Mouse (Mus musculus): ENCODE measurements around the gene Cyp4a32.

Gene Cyp4a32

DNA sequence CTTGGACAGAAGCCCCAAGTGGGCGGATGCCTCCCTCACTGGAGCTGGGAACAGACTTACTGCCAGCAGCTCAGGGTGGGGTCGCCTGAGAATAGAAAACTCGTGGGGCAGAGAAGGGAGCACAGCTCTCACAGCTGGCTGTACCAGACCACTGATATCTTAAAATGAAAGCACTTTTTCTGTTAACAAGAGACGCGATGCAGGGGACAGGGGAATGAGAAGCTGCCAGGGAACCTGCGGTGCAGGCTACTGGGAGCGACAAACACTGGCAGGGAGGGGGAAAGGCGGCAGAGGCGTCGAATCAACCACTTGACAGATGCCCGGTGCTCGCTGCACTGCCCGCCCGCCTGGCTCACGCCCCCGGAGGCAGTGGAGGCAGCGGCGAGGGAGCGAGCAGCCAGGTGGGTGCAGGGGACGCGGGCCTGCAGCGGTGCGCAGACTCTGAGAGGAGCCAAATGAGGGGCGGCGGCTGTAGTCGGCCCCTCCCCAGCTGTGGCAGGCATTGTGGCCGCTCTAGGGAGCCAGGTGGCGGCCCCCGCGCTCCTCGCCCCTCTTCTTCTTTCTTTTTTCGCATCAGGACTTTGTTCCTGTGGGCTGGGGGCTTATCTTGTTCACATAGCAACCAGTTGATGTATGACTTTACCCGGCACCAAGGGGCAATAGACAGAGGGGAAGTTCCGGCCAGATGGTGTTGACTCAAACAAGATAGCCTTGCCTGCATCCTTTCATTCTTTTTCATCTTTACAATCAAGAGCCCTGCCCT is 56.5 kb downstream of the Cyp4a32 start:
- DNase-seq, result no peak

DNA sequence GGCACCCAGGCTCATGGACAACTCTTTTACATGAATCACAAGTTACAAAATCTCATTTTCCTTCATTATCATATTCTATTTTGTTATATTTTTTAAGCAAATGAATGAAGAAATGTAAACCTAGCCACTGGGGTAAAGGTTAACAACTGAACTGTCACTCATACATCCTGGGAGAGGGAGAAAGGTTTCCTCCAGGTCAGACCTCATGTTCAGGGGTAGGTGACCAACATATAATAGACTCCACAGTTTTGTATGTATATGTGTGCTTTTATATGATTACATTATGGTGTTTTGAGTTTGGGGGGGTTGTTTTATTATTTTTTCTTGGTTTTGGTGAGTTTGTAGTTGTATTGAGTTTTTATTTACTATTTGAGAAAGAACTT is 57.1 kb downstream of the Cyp4a32 start:
- DNase-seq, result no peak

DNA sequence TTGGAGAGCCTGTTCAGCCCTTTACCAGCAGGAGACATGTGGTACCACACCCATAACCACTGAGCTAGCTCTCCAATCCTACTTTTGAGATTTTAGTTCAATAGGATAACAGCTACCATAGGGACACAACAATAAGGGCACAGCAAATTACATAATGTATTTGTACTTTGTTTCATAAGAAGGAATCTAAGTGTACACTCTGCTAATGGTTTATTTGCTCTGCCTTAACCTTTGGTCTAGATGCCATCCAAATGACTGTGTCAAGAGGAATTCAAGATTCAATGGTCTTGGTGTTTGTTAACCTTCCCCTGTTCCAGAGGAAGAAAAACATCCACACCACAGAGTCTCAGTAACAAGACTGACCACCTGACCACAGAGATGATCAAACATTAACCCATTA is 58.4 kb downstream of the Cyp4a32 start:
- DNase-seq, result no peak
